Mouse (Mus musculus): ENCODE results near the gene Keap1. TPM values are rescaled to one million over a fixed set of nuclear protein-coding genes. Genes with fewer than 3 reads are reported as not detected.
A peak's percentile ranks its signal among the peaks of the same experiment; 100 is the strongest.
"Not testable (repeated sequence)": the region's sequence is repeated elsewhere in the genome, so short reads cannot be mapped to it uniquely, and the experiment has no call there.

Keap1 gene
- polyA plus RNA-seq, 1 experiment, result 103 TPM

GRCm38 (mm10) chr9:21261831-21262230, 22.7 kb upstream of the Keap1 start:
- Histone ChIP-seq H3K27me3 (ENCODE audit: control insufficient read depth, insufficient read depth, low read length) (no peaks in the 10 kb centered on the region), H3K4me1 (ENCODE audit: control insufficient read depth, insufficient read depth, insufficient read length, low read length) (peaks cover 21% of the 10 kb centered on the region; the same call in 1 of the 2 replicates), H3K36me3 (ENCODE audit: control insufficient read depth, insufficient read depth, low read length) (peaks cover 3% of the 10 kb centered on the region), H3K4me3 (ENCODE audit: low read depth, low read length) (no peak overlapping the region), H3K27ac (ENCODE audit: insufficient read depth, low read depth, low read length) (peak overlapping the region; percentile 48)
- TF ChIP-seq CTCF (IDR thresholded peaks at IDR 0.05; ENCODE audit: extremely low read depth, insufficient read length, insufficient replicate concordance, low read depth, low read length) (no peak), POLR2A (IDR thresholded peaks at IDR 0.05; ENCODE audit: low read depth, low read length) (no peak)
- WGBS, result 24% methylated on average over 2 of the region's 2 CpGs

- H3K27me3 ChIP-seq (ENCODE audit: control insufficient read depth, insufficient read depth, low read length), result no peaks in the 10 kb centered on the region
- H3K4me1 ChIP-seq (ENCODE audit: control insufficient read depth, insufficient read depth, insufficient read length, low read length), result peaks cover 16% of the 10 kb centered on the region; the same call in 1 of the 2 replicates
- H3K36me3 ChIP-seq (ENCODE audit: control insufficient read depth, insufficient read depth, low read length), result no peaks in the 10 kb centered on the region
- H3K4me3 ChIP-seq (ENCODE audit: low read depth, low read length), result no peak overlapping the region
- 86% methylated on average over 6 of the region's 6 CpGs for WGBS
- no peak for TF ChIP-seq CTCF (IDR thresholded peaks at IDR 0.05; ENCODE audit: extremely low read depth, insufficient read length, insufficient replicate concordance, low read depth, low read length)
- no peak for TF ChIP-seq POLR2A (IDR thresholded peaks at IDR 0.05; ENCODE audit: low read depth, low read length)
- no peak overlapping the region for H3K27ac ChIP-seq (ENCODE audit: insufficient read depth, low read depth, low read length)
These were observed 21.4 kb upstream of the Keap1 start for GRCm38 (mm10) chr9:21260491-21261040.

GRCm38 (mm10) chr9:21256349-21256748, 17.2 kb upstream of the Keap1 start:
- not testable (repeated sequence) for H3K36me3 ChIP-seq (ENCODE audit: control insufficient read depth, insufficient read depth, low read length); H3K27me3 ChIP-seq (ENCODE audit: control insufficient read depth, insufficient read depth, low read length); H3K27ac ChIP-seq (ENCODE audit: insufficient read depth, low read depth, low read length); H3K4me3 ChIP-seq (ENCODE audit: low read depth, low read length); H3K4me1 ChIP-seq (ENCODE audit: control insufficient read depth, insufficient read depth, insufficient read length, low read length)
- 57% methylated on average over 4 of the region's 4 CpGs for WGBS

DNA sequence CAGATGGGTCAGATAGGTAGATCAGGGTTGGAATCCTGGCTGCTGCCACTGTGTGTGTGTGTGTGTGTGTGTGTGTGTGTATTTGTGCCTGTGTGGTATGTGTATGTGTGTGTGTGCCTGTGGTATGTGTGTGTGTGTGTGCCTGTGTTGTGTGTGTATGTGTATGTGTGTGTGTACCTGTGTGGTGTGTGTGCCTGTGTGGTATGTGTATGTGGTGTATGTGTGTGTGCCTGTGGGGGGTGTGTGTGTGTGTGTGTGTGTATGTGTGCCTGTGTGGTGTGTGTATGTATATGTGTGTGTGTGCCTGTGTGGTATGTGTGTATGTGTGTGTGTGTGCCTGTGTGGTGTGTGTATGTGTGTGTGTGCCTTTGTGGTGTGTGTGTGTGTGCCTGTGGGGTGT, 15.5 kb upstream of the Keap1 start:
- no peak for TF ChIP-seq CTCF (IDR thresholded peaks at IDR 0.05; ENCODE audit: extremely low read depth, insufficient read length, insufficient replicate concordance, low read depth, low read length)
- no peak for TF ChIP-seq POLR2A (IDR thresholded peaks at IDR 0.05; ENCODE audit: low read depth, low read length)

GRCm38 (mm10) chr9:21251116-21251735, 12.1 kb upstream of the Keap1 start:
- Histone ChIP-seq H3K27ac (ENCODE audit: insufficient read depth, low read depth, low read length) (no peak overlapping the region), H3K27me3 (ENCODE audit: control insufficient read depth, insufficient read depth, low read length) (peaks cover 21% of the 10 kb centered on the region), H3K36me3 (ENCODE audit: control insufficient read depth, insufficient read depth, low read length) (no peaks in the 10 kb centered on the region), H3K4me1 (ENCODE audit: control insufficient read depth, insufficient read depth, insufficient read length, low read length) (peaks cover 2% of the 10 kb centered on the region), H3K4me3 (ENCODE audit: low read depth, low read length) (no peak overlapping the region)
- no peak for TF ChIP-seq POLR2A (IDR thresholded peaks at IDR 0.05; ENCODE audit: low read depth, low read length)
- TF ChIP-seq CTCF (IDR thresholded peaks at IDR 0.05; ENCODE audit: extremely low read depth, insufficient read length, insufficient replicate concordance, low read depth, low read length), result no peak
- 74% methylated on average over 13 of the region's 13 CpGs for WGBS

More for the DNA sequence above, 15.5 kb upstream of the Keap1 start:
- Histone ChIP-seq H3K27ac (ENCODE audit: insufficient read depth, low read depth, low read length) (no peak overlapping the region), H3K27me3 (ENCODE audit: control insufficient read depth, insufficient read depth, low read length) (peaks cover 2% of the 10 kb centered on the region; the same call in 1 of the 2 replicates), H3K4me3 (ENCODE audit: low read depth, low read length) (no peak overlapping the region), H3K36me3 (ENCODE audit: control insufficient read depth, insufficient read depth, low read length) (no peaks in the 10 kb centered on the region), H3K4me1 (ENCODE audit: control insufficient read depth, insufficient read depth, insufficient read length, low read length) (no peaks in the 10 kb centered on the region; the same call in 1 of the 2 replicates)

DNA sequence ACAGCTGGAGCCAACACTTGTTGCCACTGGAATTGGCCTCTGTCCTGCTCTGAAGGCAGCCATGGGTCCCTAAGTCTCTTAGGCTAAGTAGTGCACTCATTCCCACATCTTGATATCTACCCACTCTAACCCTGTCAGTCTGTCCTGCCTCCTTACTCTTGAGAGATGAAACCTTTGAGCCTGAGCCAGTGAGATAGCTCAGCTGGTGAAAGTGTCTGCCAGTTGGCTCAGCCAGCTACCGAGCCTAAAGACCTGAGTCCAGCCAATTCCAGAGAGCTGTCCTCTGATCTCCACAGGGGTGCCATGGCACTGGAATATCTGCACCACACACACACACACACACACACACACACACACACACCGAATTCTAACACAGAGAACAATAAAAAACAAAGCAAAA, 11.3 kb upstream of the Keap1 start:
- peaks cover 23% of the 10 kb centered on the region for H3K27me3 ChIP-seq (ENCODE audit: control insufficient read depth, insufficient read depth, low read length)
- H3K36me3 ChIP-seq (ENCODE audit: control insufficient read depth, insufficient read depth, low read length), result no peaks in the 10 kb centered on the region
- H3K4me3 ChIP-seq (ENCODE audit: low read depth, low read length), result no peak overlapping the region
- peaks cover 2% of the 10 kb centered on the region for H3K4me1 ChIP-seq (ENCODE audit: control insufficient read depth, insufficient read depth, insufficient read length, low read length)
- no peak for TF ChIP-seq CTCF (IDR thresholded peaks at IDR 0.05; ENCODE audit: extremely low read depth, insufficient read length, insufficient replicate concordance, low read depth, low read length)
- no peak for TF ChIP-seq POLR2A (IDR thresholded peaks at IDR 0.05; ENCODE audit: low read depth, low read length)
- H3K27ac ChIP-seq (ENCODE audit: insufficient read depth, low read depth, low read length), result no peak overlapping the region
- 53% methylated on average over 2 of the region's 2 CpGs for WGBS

DNA sequence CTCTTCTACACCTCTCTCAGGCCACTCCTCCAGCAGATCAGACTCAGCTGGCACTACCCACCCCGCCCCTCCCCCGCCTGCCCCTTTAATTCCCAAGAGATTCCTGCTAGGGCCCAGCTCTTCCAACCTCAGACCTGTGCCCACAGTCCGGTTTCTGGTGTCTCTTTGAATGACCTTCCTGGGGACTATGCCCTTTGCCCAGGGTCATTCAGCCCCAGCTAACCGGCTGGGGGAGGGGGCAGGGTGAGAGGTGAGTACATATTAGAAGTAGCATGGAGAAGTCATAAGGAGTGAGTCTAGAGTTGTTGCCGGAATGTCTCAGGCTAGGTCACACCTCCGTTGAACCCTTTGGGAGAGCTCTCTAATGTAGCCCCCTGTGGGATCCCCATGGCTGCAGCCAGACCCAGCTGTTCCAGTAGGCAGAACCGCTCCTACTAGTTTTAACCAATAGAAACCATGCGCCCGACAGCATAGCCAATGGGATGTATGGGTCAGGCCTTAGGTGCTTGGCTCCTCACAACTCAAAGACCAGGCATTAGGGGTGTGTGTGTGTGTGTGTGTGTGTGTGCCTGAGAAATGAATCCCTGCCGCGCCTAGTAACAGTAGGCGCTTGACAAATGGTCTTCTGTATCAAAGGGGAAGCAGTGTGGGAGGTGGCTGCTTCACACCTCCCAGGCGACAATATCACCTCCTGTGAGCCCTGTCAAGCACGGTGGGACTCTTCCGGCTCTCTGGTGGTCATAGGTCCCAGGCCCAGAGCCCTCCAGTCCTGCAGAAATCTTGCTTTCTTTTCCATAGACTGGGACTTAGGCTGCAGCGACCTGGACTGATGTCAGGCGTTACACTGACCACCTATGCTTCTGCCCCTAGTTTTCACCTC, 10.7 kb upstream of the Keap1 start:
- no peak overlapping the region for H3K27ac ChIP-seq (ENCODE audit: insufficient read depth, low read depth, low read length)
- no peaks in the 10 kb centered on the region for H3K36me3 ChIP-seq (ENCODE audit: control insufficient read depth, insufficient read depth, low read length)
- TF ChIP-seq CTCF (IDR thresholded peaks at IDR 0.05; ENCODE audit: extremely low read depth, insufficient read length, insufficient replicate concordance, low read depth, low read length), result no peak
- H3K4me3 ChIP-seq (ENCODE audit: low read depth, low read length), result no peak overlapping the region
- WGBS, result 44% methylated on average over 17 of the region's 17 CpGs
- peaks cover 2% of the 10 kb centered on the region for H3K4me1 ChIP-seq (ENCODE audit: control insufficient read depth, insufficient read depth, insufficient read length, low read length)
- peaks cover 29% of the 10 kb centered on the region for H3K27me3 ChIP-seq (ENCODE audit: control insufficient read depth, insufficient read depth, low read length)
